Mouse (Mus musculus): ENCODE data around the gene Scel. TPM values are rescaled to one million over a fixed set of nuclear protein-coding genes. Genes with fewer than 3 reads are reported as not detected.

The Scel gene
- polyA plus RNA-seq (2012; rRNA removed), result 2.2 and 5.6 TPM in 2 replicates
- polyA plus RNA-seq (2014; fragmentation: Nextera tagmentation; extraction: Ambion mirVana), result 10.1 and 14.3 TPM in 2 replicates

DNA sequence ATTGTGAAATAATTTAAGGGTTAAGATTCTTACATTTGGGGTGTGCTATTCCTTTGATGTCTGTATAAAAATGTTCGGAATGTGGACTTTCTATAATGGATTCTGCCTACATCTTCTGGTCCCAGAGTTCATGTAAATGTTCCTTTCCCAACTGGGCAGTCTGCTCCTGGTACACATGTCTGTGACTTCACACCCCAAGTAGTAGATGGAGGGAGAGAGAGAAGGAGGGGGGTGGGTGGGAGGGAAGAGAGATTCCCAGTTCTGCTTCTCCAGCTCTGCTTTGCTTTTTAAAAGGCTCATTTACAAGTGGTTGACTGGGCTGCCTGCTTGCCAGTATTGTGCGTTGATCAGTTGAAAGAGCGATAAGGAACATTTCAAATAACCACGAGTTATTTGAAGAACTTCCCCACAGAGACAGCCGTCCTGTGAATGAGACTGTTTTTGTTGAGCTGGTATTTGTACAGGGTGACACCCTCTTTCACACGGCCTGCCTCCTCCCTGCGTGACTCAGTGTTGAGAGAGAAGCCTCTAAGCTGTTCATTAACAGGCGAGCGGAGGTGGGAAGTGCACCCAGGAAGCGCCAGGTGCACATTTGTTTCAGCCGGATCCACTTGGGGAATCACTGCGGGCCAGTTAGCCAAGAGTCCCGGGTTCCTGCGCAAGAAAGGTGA lies at the start of gene Scel:
Gene Scel, plus strand, starts transcription at position 541 of the 671 bp plus-strand sequence.
- H3K27me3 ChIP-seq (ENCODE audit: control insufficient read depth, insufficient read depth, low read length), result no peaks in the 10 kb centered on the region
- no peak for DNase-seq (ENCODE audit: low spot score)
- no peak within 1 kb of the TSS for H3K4me3 ChIP-seq (replicated peaks; ENCODE audit: low read length)

DNA sequence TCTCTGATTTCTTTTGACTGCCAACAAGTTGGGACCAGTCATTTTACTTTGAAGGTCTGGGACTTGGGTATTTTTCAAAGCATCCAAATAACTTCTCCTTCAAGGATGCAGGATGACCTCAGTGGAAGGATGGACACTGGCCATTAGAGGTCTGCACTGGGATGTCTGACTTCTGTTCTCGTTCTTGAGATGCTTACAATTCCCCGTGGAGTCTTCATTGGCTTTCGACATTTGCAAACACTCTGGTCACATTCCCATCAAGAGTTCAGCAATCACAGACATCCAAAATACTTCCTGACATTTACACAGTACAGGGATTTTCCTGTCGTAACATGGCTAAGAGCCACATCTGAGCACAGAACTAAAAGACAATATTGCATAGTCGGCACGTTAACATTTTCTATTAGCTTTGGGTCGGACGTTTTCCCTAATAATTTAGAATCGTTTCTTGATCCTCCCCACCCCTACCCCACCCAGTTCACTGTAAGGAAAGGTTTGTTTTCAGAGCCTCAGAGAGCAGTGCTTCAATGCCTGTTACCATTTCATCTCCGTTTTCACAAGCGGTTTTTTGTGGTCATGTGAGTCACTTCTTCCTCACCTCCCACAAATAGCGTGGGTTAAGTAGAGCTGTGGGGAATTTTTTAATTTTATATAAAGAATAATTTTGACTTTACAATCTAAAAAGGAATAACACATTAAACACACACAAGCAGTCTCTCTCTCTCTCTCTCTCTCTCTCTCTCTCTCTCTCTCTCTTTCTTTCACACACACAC lies 44.3 kb upstream of the Scel start:
- no peak for DNase-seq (ENCODE audit: low spot score)
- no peak overlapping the region for H3K9ac ChIP-seq (ENCODE audit: low read depth, low read length, severe bottlenecking)
- no peaks in the 10 kb centered on the region for H3K4me1 ChIP-seq (ENCODE audit: control insufficient read depth, insufficient read depth, low read length)
- no peaks in the 10 kb centered on the region for H3K36me3 ChIP-seq (ENCODE audit: control insufficient read depth, insufficient read depth, low read length)
- no peak for ATAC-seq (ENCODE audit: low FRiP score, low read depth)
- no peak for TF ChIP-seq POLR2A (IDR thresholded peaks at IDR 0.05; ENCODE audit: borderline replicate concordance, extremely low read depth, insufficient read depth, insufficient read length)
- no peaks in the 10 kb centered on the region for H3K9me3 ChIP-seq (ENCODE audit: control insufficient read depth, low read length)
- H3K27ac ChIP-seq (replicated peaks; ENCODE audit: low read depth, low read length), result no peak overlapping the region
- H3K27me3 ChIP-seq (ENCODE audit: control insufficient read depth, insufficient read depth, low read length), result no peaks in the 10 kb centered on the region
- no peak overlapping the region for H3K4me2 ChIP-seq (replicated peaks; ENCODE audit: low read depth, low read length, severe bottlenecking)
- no peak overlapping the region for H3K4me3 ChIP-seq (replicated peaks; ENCODE audit: low read length)
- WGBS, result 63% methylated on average over 12 of the region's 12 CpGs

More for the DNA sequence above, at the start of gene Scel:
- TF ChIP-seq POLR2A (IDR thresholded peaks at IDR 0.05; ENCODE audit: borderline replicate concordance, extremely low read depth, insufficient read depth, insufficient read length), result no peak
- H3K27ac ChIP-seq (replicated peaks; ENCODE audit: low read depth, low read length), result no peak within 1 kb of the TSS
- no peak within 1 kb of the TSS for H3K9ac ChIP-seq (ENCODE audit: low read depth, low read length, severe bottlenecking)
- no peaks in the 10 kb centered on the region for H3K9me3 ChIP-seq (ENCODE audit: control insufficient read depth, low read length)
- no peak for ATAC-seq (ENCODE audit: low FRiP score, low read depth)
- 21% methylated on average over 14 of the region's 14 CpGs for WGBS
- no peaks in the 10 kb centered on the region for H3K36me3 ChIP-seq (ENCODE audit: control insufficient read depth, insufficient read depth, low read length)
- H3K4me2 ChIP-seq (replicated peaks; ENCODE audit: low read depth, low read length, severe bottlenecking), result peak within 1 kb of the TSS; percentile 20; the same call in 1 of the 2 replicates
- peaks cover 8% of the 10 kb centered on the region for H3K4me1 ChIP-seq (ENCODE audit: control insufficient read depth, insufficient read depth, low read length)

DNA sequence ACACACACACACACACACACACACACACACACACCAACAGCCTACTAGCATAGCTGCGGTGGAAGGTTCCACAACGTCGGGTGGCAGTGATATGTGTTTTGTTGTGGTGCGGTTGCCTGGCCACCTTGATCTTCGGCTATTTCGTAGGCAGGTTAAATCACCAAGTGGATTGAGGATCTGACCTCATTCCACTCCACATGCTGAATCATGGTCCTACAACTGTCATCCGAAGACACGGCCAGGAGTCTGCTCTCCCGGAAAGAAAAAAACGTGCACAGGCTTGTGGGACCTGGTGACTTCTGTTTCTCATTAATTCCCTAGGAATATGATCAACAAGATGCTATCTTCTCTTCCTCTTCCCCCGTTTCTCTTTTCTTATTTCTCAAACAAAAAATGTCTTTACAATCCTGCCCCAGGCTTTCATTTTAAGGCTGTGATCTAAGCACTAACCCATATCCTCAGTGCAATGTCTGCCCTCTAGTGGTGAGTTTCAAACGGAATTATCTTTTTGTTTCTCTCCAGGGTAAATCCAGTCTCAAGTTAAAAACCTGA lies 43.6 kb upstream of the Scel start:
- Histone ChIP-seq H3K9me3 (ENCODE audit: control insufficient read depth, low read length) (no peaks in the 10 kb centered on the region), H3K4me1 (ENCODE audit: control insufficient read depth, insufficient read depth, low read length) (no peaks in the 10 kb centered on the region), H3K4me2 (replicated peaks; ENCODE audit: low read depth, low read length, severe bottlenecking) (no peak overlapping the region), H3K9ac (ENCODE audit: low read depth, low read length, severe bottlenecking) (no peak overlapping the region), H3K27me3 (ENCODE audit: control insufficient read depth, insufficient read depth, low read length) (no peaks in the 10 kb centered on the region), H3K27ac (replicated peaks; ENCODE audit: low read depth, low read length) (no peak overlapping the region), H3K36me3 (ENCODE audit: control insufficient read depth, insufficient read depth, low read length) (no peaks in the 10 kb centered on the region), H3K4me3 (replicated peaks; ENCODE audit: low read length) (no peak overlapping the region)
- ATAC-seq (ENCODE audit: low FRiP score, low read depth) (no peak), DNase-seq (ENCODE audit: low spot score) (peak; percentile 88)
- no peak for TF ChIP-seq POLR2A (IDR thresholded peaks at IDR 0.05; ENCODE audit: borderline replicate concordance, extremely low read depth, insufficient read depth, insufficient read length)
- 57% methylated on average over 12 of the region's 12 CpGs for WGBS

DNA sequence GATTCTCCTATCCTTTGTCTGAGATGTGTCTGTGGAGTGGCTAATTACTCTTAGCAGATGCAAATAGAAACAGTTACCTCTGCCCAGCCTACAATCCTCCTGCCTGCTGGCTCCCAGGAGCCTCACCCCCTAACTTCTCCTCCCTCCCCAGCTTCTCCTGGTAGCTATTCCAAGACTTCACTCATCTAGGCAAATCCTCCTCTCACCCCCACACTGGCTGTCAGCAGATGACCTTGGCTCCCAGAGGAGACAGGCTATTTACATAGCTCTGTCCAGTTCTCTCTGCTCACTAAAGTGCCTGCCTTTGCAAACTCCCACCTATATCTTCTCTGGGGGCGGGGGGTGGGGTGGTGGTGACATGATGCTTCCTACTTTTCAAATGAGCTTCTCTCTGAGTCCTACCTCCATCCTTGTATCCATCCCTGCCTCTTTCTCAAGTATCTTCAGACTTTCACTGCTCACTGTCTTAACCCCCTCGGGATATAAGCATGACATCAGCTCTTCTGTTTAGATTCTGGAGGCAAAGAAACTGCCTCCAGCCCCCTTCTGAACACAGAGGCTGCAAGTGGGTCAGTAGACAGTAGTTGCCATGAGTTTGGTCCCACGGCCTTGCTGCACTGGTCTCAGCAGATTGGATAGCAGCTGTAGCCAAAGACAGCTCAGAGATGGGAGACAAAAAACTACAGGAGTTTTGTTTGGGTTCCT lies 41.9 kb upstream of the Scel start:
- Histone ChIP-seq H3K27ac (replicated peaks; ENCODE audit: low read depth, low read length) (no peak overlapping the region), H3K4me3 (replicated peaks; ENCODE audit: low read length) (no peak overlapping the region), H3K36me3 (ENCODE audit: control insufficient read depth, insufficient read depth, low read length) (no peaks in the 10 kb centered on the region), H3K9me3 (ENCODE audit: control insufficient read depth, low read length) (no peaks in the 10 kb centered on the region), H3K27me3 (ENCODE audit: control insufficient read depth, insufficient read depth, low read length) (no peaks in the 10 kb centered on the region), H3K9ac (ENCODE audit: low read depth, low read length, severe bottlenecking) (no peak overlapping the region), H3K4me2 (replicated peaks; ENCODE audit: low read depth, low read length, severe bottlenecking) (no peak overlapping the region), H3K4me1 (ENCODE audit: control insufficient read depth, insufficient read depth, low read length) (no peaks in the 10 kb centered on the region)
- TF ChIP-seq POLR2A (IDR thresholded peaks at IDR 0.05; ENCODE audit: borderline replicate concordance, extremely low read depth, insufficient read depth, insufficient read length), result no peak
- WGBS, result 57% methylated on average over 3 of the region's 3 CpGs
- ATAC-seq (ENCODE audit: low FRiP score, low read depth) (no peak), DNase-seq (ENCODE audit: low spot score) (no peak)
